Mouse (Mus musculus): ENCODE results near the gene Fam174b. TPM values are rescaled to one million over a fixed set of nuclear protein-coding genes. Genes with fewer than 3 reads are reported as not detected.

Gene Fam174b
- polyA plus RNA-seq, 1 experiment: 5.9 TPM

DNA sequence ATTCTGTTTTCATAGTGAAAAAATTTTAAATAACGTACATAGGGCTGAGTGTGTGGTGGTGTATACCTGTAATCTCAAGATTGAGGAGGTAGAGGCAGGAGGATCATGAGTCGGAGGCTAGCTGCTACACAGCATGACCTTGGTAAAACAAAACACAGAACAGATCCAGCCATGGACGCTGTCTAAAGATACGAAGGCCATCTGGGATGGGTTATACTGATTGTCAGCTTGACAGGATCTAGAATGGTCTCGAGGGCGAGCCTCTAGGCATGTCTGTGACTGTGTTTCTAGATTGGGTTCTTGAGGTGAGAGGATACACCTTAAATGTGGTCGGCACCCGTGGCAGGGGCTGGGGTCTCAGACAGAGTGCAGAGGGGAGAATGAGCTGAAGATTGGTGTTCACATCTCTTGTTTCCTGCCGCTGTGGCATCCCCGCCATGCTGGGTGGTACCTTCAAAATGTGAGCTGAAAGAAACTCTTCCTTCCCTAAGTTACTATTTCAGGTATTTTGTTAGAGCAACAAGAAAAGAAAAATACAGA lies 3.8 kb downstream of the Fam174b start:
- Histone ChIP-seq H3K4me1 (ENCODE audit: control insufficient read depth, insufficient read depth, low read length) (no peaks in the 10 kb centered on the region; the same call in 1 of the 2 replicates), H3K27ac (ENCODE audit: control insufficient read depth, insufficient read depth, low read depth, low read length, poor library complexity) (no peak overlapping the region), H3K4me3 (replicated peaks; ENCODE audit: control insufficient read depth, low read depth, low read length) (no peak overlapping the region)
- TF ChIP-seq POLR2A (IDR thresholded peaks at IDR 0.05; ENCODE audit: borderline replicate concordance, control insufficient read depth, low read depth, low read length) (no peak), CTCF (IDR thresholded peaks at IDR 0.05; ENCODE audit: control insufficient read depth, insufficient read depth, low read length) (no peak)
- 81% methylated on average over 10 of the region's 10 CpGs for WGBS

DNA sequence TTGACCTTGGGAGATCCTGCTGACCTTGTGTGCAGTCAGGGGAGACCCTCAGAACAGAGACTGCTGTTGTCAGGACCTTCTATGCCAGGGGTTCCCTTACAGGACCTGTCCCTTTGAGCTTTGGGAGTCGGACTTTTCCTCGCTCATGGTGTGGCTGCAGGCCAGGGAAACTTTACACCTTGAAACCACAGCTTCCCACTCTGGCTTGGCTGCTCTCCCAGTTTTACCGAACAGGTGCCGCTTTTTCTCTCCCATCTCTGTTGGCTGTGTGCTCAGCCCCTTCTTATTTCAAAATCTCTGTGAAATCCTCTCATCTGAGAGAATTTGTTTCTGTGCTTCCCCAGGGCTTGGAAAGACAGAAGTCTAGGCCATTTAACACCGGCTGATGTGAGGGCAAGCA lies 5.8 kb downstream of the Fam174b start:
- WGBS: 41% methylated on average over 5 of the region's 5 CpGs
- TF ChIP-seq POLR2A (IDR thresholded peaks at IDR 0.05; ENCODE audit: borderline replicate concordance, control insufficient read depth, low read depth, low read length) (no peak), CTCF (IDR thresholded peaks at IDR 0.05; ENCODE audit: control insufficient read depth, insufficient read depth, low read length) (no peak)
- no peaks in the 10 kb centered on the region for H3K4me1 ChIP-seq (ENCODE audit: control insufficient read depth, insufficient read depth, low read length)
- no peak overlapping the region for H3K27ac ChIP-seq (ENCODE audit: control insufficient read depth, insufficient read depth, low read depth, low read length, poor library complexity)
- H3K4me3 ChIP-seq (replicated peaks; ENCODE audit: control insufficient read depth, low read depth, low read length): no peak overlapping the region

DNA sequence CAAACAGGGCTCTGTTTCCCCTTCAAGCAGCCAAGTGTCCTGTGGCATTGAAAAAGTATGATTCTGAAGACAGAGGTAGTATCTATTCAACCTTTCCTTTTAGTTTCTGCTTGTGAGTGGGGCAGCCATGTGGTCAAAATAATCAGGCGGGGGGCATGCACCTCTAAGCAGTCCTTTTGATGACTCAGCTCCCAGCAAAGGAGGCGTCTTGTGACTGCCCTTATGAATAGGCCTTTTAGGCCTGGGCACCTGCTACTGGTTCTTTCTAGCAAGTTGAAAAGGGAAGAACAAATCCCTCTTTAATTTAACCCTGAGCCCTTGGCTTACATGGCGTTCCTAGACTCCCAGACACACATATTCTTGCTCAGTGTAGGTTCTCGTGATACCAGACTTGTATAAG lies 6.7 kb downstream of the Fam174b start:
- no peaks in the 10 kb centered on the region for H3K4me1 ChIP-seq (ENCODE audit: control insufficient read depth, insufficient read depth, low read length)
- TF ChIP-seq POLR2A (IDR thresholded peaks at IDR 0.05; ENCODE audit: borderline replicate concordance, control insufficient read depth, low read depth, low read length): no peak
- no peak for TF ChIP-seq CTCF (IDR thresholded peaks at IDR 0.05; ENCODE audit: control insufficient read depth, insufficient read depth, low read length)
- H3K27ac ChIP-seq (ENCODE audit: control insufficient read depth, insufficient read depth, low read depth, low read length, poor library complexity): no peak overlapping the region
- 62% methylated on average over 4 of the region's 4 CpGs for WGBS
- no peak overlapping the region for H3K4me3 ChIP-seq (replicated peaks; ENCODE audit: control insufficient read depth, low read depth, low read length)

DNA sequence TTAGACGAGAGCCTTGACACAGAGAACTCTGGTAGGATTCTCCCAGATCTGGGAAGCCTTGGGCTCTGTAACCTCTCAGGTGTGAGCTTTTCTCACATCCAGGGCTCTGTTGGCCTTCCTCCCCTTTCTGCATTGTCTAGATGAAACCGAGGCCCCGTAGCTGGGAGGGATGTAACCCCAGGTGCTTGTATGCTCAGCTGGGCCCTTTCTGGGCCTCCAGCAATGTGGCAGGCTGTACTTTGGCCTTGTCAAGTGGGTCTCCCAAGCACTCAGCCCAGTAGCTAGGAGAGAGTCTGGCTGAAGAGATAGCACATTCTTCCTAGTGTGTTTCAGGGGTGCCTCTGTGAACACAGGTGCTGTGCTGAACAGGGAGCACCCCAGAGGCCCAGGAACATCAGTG lies 7.4 kb downstream of the Fam174b start:
- WGBS: 81% methylated on average over 3 of the region's 3 CpGs
- no peaks in the 10 kb centered on the region for H3K4me1 ChIP-seq (ENCODE audit: control insufficient read depth, insufficient read depth, low read length)
- TF ChIP-seq CTCF (IDR thresholded peaks at IDR 0.05; ENCODE audit: control insufficient read depth, insufficient read depth, low read length) (no peak), POLR2A (IDR thresholded peaks at IDR 0.05; ENCODE audit: borderline replicate concordance, control insufficient read depth, low read depth, low read length) (no peak)
- no peak overlapping the region for H3K27ac ChIP-seq (ENCODE audit: control insufficient read depth, insufficient read depth, low read depth, low read length, poor library complexity)
- H3K4me3 ChIP-seq (replicated peaks; ENCODE audit: control insufficient read depth, low read depth, low read length): no peak overlapping the region

DNA sequence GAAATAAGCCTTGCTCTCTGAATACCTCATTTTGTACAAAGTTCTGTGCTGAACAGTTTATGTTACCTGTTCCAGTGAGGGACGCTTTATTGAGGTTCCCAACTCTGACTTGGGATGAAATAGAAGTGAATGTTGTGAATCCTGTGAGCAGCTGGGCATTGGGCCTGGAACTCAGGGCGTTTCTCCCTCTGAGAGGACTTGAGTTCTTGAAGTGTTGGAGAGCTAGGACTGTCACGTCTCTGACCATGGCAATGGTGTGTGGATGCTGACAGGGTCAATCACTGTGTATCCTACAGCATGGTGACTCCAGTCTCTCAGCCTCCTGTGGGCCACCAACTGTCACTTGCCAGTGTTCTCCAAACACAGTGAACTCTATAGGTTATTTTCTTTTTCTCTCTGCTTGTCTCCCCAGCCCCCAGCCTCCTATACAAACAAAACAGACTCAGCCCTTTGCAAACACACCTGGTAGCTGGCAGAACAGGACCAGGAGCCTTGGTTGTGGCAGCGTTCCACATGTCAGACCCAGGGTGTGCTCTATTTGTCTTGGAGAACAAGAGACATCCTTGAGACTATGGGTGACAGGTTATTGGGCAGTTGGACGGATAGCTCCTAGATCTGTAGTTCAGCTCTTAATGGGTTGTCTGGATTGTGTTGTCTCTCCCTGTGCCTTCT lies 8.5 kb downstream of the Fam174b start:
- Histone ChIP-seq H3K27ac (ENCODE audit: control insufficient read depth, insufficient read depth, low read depth, low read length, poor library complexity) (no peak overlapping the region), H3K4me3 (replicated peaks; ENCODE audit: control insufficient read depth, low read depth, low read length) (no peak overlapping the region), H3K4me1 (ENCODE audit: control insufficient read depth, insufficient read depth, low read length) (no peaks in the 10 kb centered on the region)
- no peak for TF ChIP-seq CTCF (IDR thresholded peaks at IDR 0.05; ENCODE audit: control insufficient read depth, insufficient read depth, low read length)
- no peak for TF ChIP-seq POLR2A (IDR thresholded peaks at IDR 0.05; ENCODE audit: borderline replicate concordance, control insufficient read depth, low read depth, low read length)
- 74% methylated on average over 5 of the region's 5 CpGs for WGBS

DNA sequence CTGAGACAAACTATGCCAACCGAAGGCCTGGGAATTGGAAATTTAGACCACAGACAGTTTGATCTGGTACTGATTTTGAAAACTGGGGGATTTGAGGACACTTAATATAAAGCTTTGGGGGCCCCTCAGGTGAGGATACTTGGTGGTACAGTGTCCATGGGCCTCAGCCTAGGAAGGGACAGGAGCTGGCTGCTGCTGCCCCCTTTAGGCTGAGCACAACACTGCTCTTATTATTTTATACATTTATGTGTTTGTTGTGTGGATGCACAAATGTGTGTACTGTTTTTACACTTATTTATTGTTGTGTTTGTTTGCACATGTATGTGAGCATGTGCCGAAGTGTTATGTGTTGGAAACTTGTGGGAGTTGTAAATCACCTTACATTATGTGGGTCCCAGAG lies 9.2 kb downstream of the Fam174b start:
- TF ChIP-seq CTCF (IDR thresholded peaks at IDR 0.05; ENCODE audit: control insufficient read depth, insufficient read depth, low read length) (peak; percentile 26; the same call in 1 of the 2 replicates), POLR2A (IDR thresholded peaks at IDR 0.05; ENCODE audit: borderline replicate concordance, control insufficient read depth, low read depth, low read length) (no peak)
- 77% methylated on average over 2 of the region's 2 CpGs for WGBS

DNA sequence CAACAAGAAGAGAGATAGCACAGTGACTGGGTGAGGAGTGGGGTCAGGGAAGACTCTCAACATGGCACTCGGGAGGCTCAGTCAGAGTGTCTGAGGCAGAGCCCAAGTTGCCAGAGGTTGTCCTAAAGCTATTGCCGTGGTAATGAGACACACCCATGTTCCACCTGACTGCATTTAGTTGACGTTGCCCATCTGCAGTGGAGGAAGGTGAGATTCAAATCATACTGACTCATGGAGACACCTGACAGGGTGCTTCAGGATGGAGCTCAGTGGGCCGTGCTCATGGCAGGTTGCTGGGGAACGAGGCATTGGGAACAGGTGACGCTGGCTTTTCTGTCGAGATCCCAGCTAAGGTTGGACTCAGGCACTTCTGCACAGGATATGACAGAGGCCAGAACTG lies 9.9 kb downstream of the Fam174b start:
- 76% methylated on average over 7 of the region's 7 CpGs for WGBS
- TF ChIP-seq CTCF (IDR thresholded peaks at IDR 0.05; ENCODE audit: control insufficient read depth, insufficient read depth, low read length) (no peak), POLR2A (IDR thresholded peaks at IDR 0.05; ENCODE audit: borderline replicate concordance, control insufficient read depth, low read depth, low read length) (no peak)
- H3K4me1 ChIP-seq (ENCODE audit: control insufficient read depth, insufficient read depth, low read length): no peaks in the 10 kb centered on the region
- H3K4me3 ChIP-seq (replicated peaks; ENCODE audit: control insufficient read depth, low read depth, low read length): no peak overlapping the region
- H3K27ac ChIP-seq (ENCODE audit: control insufficient read depth, insufficient read depth, low read depth, low read length, poor library complexity): no peak overlapping the region

More for the DNA sequence above, 9.2 kb downstream of the Fam174b start:
- H3K4me3 ChIP-seq (replicated peaks; ENCODE audit: control insufficient read depth, low read depth, low read length): no peak overlapping the region
- H3K4me1 ChIP-seq (ENCODE audit: control insufficient read depth, insufficient read depth, low read length): no peaks in the 10 kb centered on the region
- no peak overlapping the region for H3K27ac ChIP-seq (ENCODE audit: control insufficient read depth, insufficient read depth, low read depth, low read length, poor library complexity)

DNA sequence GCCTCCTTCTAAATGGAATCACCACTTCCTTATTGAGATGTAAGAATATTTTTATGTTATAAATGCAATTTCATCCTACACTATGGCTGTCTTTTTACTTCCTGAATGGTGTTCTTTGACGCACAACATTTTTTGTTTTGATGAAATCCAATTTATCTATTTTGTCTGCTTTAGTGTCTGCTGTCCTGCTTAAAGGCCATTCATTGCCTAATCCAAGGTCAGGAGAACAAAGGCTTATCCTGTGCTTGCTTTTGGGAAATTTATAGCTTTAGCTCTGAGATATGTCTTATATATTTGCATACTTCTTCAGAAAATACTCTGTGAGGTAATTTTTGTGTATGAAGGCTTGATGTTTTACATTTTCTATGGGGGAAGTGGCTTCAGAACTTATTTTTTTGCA lies 13.5 kb downstream of the Fam174b start:
- 72% methylated on average over 1 of the region's 1 CpGs for WGBS
- Histone ChIP-seq H3K4me1 (ENCODE audit: control insufficient read depth, insufficient read depth, low read length) (no peaks in the 10 kb centered on the region), H3K27ac (ENCODE audit: control insufficient read depth, insufficient read depth, low read depth, low read length, poor library complexity) (no peak overlapping the region), H3K4me3 (replicated peaks; ENCODE audit: control insufficient read depth, low read depth, low read length) (no peak overlapping the region)
- TF ChIP-seq POLR2A (IDR thresholded peaks at IDR 0.05; ENCODE audit: borderline replicate concordance, control insufficient read depth, low read depth, low read length) (no peak), CTCF (IDR thresholded peaks at IDR 0.05; ENCODE audit: control insufficient read depth, insufficient read depth, low read length) (no peak)
